Mouse (Mus musculus): ENCODE data around the gene Ciita. TPM values are rescaled to one million over a fixed set of nuclear protein-coding genes. Genes with fewer than 3 reads are reported as not detected.

The Ciita gene
- polyA plus RNA-seq, 1 experiment from 2014 or later = 0.14 TPM

DNA sequence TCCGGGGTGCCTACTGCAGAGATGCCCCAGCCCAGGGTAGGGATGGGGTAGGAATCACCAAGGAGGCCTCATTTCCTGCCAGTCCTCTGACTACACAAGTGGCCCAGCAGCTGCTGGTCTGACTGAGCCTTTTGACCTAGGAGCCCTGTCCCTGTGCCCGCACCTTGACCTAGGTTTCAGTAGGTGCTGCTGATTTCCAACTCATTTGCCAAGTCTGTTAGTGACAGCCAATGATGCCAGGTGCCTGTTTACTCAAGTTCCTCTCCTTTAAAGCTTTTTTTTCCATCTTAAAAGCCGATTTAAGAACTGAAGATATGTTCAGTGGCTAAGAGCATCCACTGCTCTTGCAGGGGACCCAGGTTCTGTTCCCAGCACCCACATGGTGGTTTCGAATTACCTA, 53.9 kb downstream of the Ciita start:
- no peak overlapping the region for H3K9ac ChIP-seq (ENCODE audit: low read length)
- H3K9me3 ChIP-seq (ENCODE audit: control insufficient read depth, low read length) = no peaks in the 10 kb centered on the region
- H3K36me3 ChIP-seq (ENCODE audit: control insufficient read depth, insufficient read depth, low read length) = no peaks in the 10 kb centered on the region
- no peaks in the 10 kb centered on the region for H3K4me1 ChIP-seq (ENCODE audit: control insufficient read depth, insufficient read depth, low read length)
- H3K4me2 ChIP-seq = no peak overlapping the region
- H3K27ac ChIP-seq (ENCODE audit: low read depth, low read length) = no peak overlapping the region
- ATAC-seq (ENCODE audit: low FRiP score) = no peak
- WGBS = 89% methylated on average over 4 of the region's 4 CpGs
- no peaks in the 10 kb centered on the region for H3K27me3 ChIP-seq (ENCODE audit: control insufficient read depth, insufficient read depth, low read length)
- DNase-seq (ENCODE audit: low spot score, missing footprints) = no peak
- H3K4me3 ChIP-seq (ENCODE audit: low read depth, low read length) = no peak overlapping the region

DNA sequence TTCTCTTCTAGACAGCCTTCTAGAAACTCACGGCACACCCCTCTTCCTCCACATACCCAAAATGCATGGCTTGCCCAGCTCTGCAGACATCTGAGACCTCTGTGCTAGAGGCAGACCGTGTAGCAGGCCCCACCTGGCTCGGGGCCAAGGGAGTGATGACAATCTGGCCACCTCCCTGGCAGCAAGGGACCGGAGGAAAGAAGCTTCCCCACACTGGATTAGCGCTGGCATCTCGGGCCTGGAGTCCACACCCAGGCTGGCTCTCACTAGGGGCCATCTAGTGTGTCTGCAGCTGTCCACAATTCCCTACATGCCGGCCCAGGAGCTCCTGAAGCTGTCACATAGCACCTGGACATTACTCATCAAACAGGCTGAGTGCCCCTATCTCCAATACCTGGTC, 54.7 kb downstream of the Ciita start:
- Histone ChIP-seq H3K27ac (ENCODE audit: low read depth, low read length) (no peak overlapping the region), H3K9ac (ENCODE audit: low read length) (no peak overlapping the region), H3K4me3 (ENCODE audit: low read depth, low read length) (no peak overlapping the region), H3K4me2 (no peak overlapping the region), H3K9me3 (ENCODE audit: control insufficient read depth, low read length) (no peaks in the 10 kb centered on the region), H3K27me3 (ENCODE audit: control insufficient read depth, insufficient read depth, low read length) (no peaks in the 10 kb centered on the region), H3K4me1 (ENCODE audit: control insufficient read depth, insufficient read depth, low read length) (peaks cover 3% of the 10 kb centered on the region; the same call in 1 of the 2 replicates), H3K36me3 (ENCODE audit: control insufficient read depth, insufficient read depth, low read length) (no peaks in the 10 kb centered on the region)
- DNase-seq (ENCODE audit: low spot score, missing footprints) = no peak
- 87% methylated on average over 7 of the region's 7 CpGs for WGBS
- no peak for ATAC-seq (ENCODE audit: low FRiP score)

DNA sequence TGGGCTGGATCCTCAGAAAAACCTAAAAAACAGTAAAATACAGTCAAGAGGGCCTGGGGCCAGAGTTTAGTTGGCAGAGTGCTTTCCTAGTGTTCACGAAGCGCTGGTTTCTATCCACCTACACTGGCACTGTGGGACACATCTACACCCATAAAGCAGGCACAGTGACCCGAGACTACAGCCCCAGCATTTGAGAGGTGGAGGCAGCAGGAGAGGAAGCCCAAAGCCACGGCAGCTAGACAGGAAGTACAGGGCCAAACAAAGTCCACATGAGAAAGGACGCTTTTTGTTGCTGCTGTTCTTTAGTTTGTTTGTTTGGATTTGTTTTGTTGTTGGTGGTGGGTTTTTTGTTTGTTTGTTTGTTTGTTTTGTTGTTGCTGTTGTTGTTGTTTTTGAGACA, 56.5 kb downstream of the Ciita start:
- no peaks in the 10 kb centered on the region for H3K9me3 ChIP-seq (ENCODE audit: control insufficient read depth, low read length)
- H3K27me3 ChIP-seq (ENCODE audit: control insufficient read depth, insufficient read depth, low read length) = no peaks in the 10 kb centered on the region
- ATAC-seq (ENCODE audit: low FRiP score) (no peak), DNase-seq (ENCODE audit: low spot score, missing footprints) (no peak)
- H3K4me3 ChIP-seq (ENCODE audit: low read depth, low read length) = no peak overlapping the region
- no peak overlapping the region for H3K9ac ChIP-seq (ENCODE audit: low read length)
- no peak overlapping the region for H3K27ac ChIP-seq (ENCODE audit: low read depth, low read length)
- no peaks in the 10 kb centered on the region for H3K36me3 ChIP-seq (ENCODE audit: control insufficient read depth, insufficient read depth, low read length)
- peaks cover 15% of the 10 kb centered on the region for H3K4me1 ChIP-seq (ENCODE audit: control insufficient read depth, insufficient read depth, low read length)
- H3K4me2 ChIP-seq = no peak overlapping the region
- WGBS = 72% methylated on average over 5 of the region's 5 CpGs

DNA sequence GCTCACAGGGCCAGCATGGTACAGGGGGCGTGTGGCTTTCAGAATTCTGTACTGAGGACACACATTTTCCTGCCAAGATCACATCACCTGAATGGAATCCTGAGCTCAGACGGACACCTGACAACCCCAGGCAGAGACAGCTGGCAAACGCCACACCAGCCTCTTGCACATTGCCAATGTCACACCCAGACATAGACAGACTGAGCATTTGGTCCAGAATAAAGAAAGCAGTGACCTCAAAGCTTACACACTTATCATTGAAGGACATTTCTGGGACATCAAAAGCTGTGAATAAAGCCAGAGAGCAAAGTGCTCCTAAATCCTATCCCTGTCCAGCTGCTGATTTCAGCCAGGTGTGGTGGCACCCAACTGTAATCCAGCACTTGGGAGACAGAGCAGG, 57.1 kb downstream of the Ciita start:
- no peak overlapping the region for H3K9ac ChIP-seq (ENCODE audit: low read length)
- 86% methylated on average over 3 of the region's 3 CpGs for WGBS
- no peak overlapping the region for H3K4me3 ChIP-seq (ENCODE audit: low read depth, low read length)
- no peak overlapping the region for H3K27ac ChIP-seq (ENCODE audit: low read depth, low read length)
- no peaks in the 10 kb centered on the region for H3K9me3 ChIP-seq (ENCODE audit: control insufficient read depth, low read length)
- no peaks in the 10 kb centered on the region for H3K36me3 ChIP-seq (ENCODE audit: control insufficient read depth, insufficient read depth, low read length)
- H3K4me2 ChIP-seq = no peak overlapping the region
- no peaks in the 10 kb centered on the region for H3K27me3 ChIP-seq (ENCODE audit: control insufficient read depth, insufficient read depth, low read length)
- DNase-seq (ENCODE audit: low spot score, missing footprints) = no peak
- H3K4me1 ChIP-seq (ENCODE audit: control insufficient read depth, insufficient read depth, low read length) = peaks cover 21% of the 10 kb centered on the region
- no peak for ATAC-seq (ENCODE audit: low FRiP score)

DNA sequence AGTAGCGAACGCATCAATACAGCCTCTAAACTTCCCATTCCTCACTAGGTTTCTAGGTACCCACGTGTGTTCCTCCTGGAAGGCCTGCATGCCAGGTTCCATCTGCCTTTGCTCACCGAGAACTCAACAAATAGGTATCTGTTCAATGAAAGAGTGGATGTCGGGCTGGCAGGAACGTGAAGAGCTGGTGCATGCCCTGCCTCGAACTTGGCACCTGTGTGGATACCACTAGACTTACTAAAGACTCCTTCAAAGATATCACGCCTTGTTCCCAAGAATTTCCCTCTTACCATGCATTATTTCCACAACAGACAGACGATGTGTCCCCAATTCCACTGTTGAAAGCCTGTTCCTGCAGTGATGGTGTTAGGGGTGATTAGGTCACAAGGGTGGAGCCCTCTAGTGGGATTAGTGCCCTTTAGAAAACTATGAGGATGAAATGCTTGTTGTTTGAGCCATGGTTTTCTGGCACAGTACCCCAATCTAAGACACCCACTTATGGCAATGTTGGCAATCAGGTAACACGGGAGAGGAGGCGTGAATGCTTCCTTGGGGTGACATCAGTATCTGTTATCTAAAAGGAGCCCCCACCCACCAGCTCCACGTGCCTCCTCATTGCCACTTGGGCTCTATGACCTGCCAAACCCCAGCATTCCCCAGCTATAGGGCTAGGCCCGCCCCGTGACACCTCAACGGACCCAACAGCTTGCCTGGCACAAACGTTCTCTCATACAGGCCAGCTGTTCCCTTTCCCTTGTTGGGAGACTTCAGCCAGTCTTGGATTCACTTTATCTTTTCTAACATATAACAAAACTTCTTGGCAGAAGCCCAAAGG, 61.1 kb downstream of the Ciita start:
- Histone ChIP-seq H3K27ac (ENCODE audit: low read depth, low read length) (no peak overlapping the region), H3K4me3 (ENCODE audit: low read depth, low read length) (peak overlapping the region; percentile 84), H3K9me3 (ENCODE audit: control insufficient read depth, low read length) (no peaks in the 10 kb centered on the region), H3K4me2 (peak overlapping the region; percentile 84), H3K27me3 (ENCODE audit: control insufficient read depth, insufficient read depth, low read length) (no peaks in the 10 kb centered on the region), H3K4me1 (ENCODE audit: control insufficient read depth, insufficient read depth, low read length) (peaks cover 23% of the 10 kb centered on the region), H3K36me3 (ENCODE audit: control insufficient read depth, insufficient read depth, low read length) (no peaks in the 10 kb centered on the region), H3K9ac (ENCODE audit: low read length) (peak overlapping the region; percentile 94)
- WGBS = 81% methylated on average over 16 of the region's 16 CpGs
- ATAC-seq (ENCODE audit: low FRiP score) (no peak), DNase-seq (ENCODE audit: low spot score, missing footprints) (no peak)

DNA sequence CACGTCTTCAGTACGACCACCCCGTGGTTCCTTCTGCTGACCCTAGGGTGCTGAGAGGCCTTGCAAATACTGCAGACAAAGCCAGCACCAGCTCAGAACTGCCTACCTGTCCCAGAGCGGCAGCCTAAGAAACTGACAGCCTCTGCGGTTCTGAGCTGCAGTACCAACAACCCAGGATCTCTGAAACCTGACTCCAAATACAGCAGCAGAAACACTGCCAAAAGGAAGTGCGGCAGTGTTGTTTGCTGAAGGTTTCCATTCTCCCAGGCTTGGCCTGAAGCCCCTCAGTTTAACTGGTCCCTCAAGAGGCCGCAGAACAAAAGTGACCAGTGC, 61.7 kb downstream of the Ciita start:
- H3K9ac ChIP-seq (ENCODE audit: low read length) = peak overlapping the region; percentile 94
- DNase-seq (ENCODE audit: low spot score, missing footprints) (no peak), ATAC-seq (ENCODE audit: low FRiP score) (no peak)
- peak overlapping the region; percentile 84 for H3K4me2 ChIP-seq
- no peaks in the 10 kb centered on the region for H3K36me3 ChIP-seq (ENCODE audit: control insufficient read depth, insufficient read depth, low read length)
- H3K4me3 ChIP-seq (ENCODE audit: low read depth, low read length) = peak overlapping the region; percentile 84
- H3K27ac ChIP-seq (ENCODE audit: low read depth, low read length) = no peak overlapping the region
- WGBS = 47% methylated on average over 7 of the region's 7 CpGs
- no peaks in the 10 kb centered on the region for H3K9me3 ChIP-seq (ENCODE audit: control insufficient read depth, low read length)
- peaks cover 28% of the 10 kb centered on the region for H3K4me1 ChIP-seq (ENCODE audit: control insufficient read depth, insufficient read depth, low read length)
- H3K27me3 ChIP-seq (ENCODE audit: control insufficient read depth, insufficient read depth, low read length) = no peaks in the 10 kb centered on the region

DNA sequence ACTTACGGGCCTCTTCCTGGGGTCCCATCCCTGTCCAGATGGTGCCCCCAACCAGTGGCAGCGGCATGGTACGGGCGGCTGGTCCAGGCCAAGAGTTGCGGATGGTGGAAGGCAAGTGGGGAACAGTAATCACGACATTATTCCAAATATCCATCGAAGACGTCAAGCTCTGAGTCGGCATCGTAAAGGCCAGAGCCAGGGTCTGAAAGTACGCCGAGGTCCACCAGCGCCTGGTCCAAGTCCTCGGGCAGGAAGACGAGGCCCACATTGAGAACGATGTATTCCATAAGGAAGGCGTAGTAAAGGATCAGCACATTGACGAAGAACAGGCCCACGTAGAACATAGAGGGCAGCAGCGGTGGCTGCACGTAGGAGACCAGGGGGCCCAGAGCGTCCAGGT, 62.4 kb downstream of the Ciita start:
- Histone ChIP-seq H3K4me2 (peak overlapping the region; percentile 84), H3K27me3 (ENCODE audit: control insufficient read depth, insufficient read depth, low read length) (no peaks in the 10 kb centered on the region), H3K36me3 (ENCODE audit: control insufficient read depth, insufficient read depth, low read length) (no peaks in the 10 kb centered on the region), H3K4me3 (ENCODE audit: low read depth, low read length) (peak overlapping the region; percentile 84), H3K9ac (ENCODE audit: low read length) (peak overlapping the region; percentile 94), H3K9me3 (ENCODE audit: control insufficient read depth, low read length) (no peaks in the 10 kb centered on the region), H3K4me1 (ENCODE audit: control insufficient read depth, insufficient read depth, low read length) (peaks cover 28% of the 10 kb centered on the region), H3K27ac (ENCODE audit: low read depth, low read length) (peak overlapping the region; percentile 73; the same call in 1 of the 2 replicates)
- no peak for ATAC-seq (ENCODE audit: low FRiP score)
- peak; percentile 93 for DNase-seq (ENCODE audit: low spot score, missing footprints)
- WGBS = 4% methylated on average over 22 of the region's 22 CpGs

DNA sequence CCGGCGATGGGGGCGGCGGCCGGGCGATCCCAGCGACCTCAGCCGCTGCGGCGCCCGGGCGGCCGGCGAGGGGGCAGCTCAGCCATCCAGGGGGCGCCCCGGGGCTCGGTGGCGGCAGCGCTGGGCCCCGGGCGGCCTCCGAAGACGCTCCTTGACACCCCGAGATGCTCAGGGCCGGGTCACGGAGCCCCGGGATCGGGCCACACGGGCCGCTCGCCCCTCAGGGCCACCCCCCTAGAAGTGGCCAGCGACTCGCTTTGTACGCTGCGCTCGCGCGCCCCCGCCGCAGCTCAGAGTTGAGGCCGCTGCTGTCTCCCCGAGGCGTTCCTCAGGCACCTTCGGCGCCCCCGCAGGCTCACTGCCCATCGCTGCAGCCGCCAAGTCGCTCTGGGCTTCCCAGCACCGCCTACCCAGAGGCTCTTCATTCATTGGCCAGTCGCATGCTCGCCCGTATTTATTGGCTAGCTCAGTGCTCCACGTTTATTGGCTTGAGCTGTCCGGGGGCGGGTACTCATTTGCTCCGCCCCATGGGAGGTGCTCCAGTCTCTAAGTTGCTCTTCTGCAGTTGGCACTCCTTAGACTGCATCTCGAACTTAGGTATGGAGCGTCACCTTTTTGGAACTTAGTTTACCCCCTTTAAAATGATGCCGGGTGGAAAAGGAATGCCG, 63.0 kb downstream of the Ciita start, which contains the start of gene Dexi:
Gene Dexi, minus strand, starts transcription at position 357 of the 668 bp plus-strand sequence.
- Histone ChIP-seq H3K27me3 (ENCODE audit: control insufficient read depth, insufficient read depth, low read length) (no peaks in the 10 kb centered on the region), H3K4me3 (ENCODE audit: low read depth, low read length) (peak within 1 kb of the TSS; percentile 84), H3K36me3 (ENCODE audit: control insufficient read depth, insufficient read depth, low read length) (no peaks in the 10 kb centered on the region), H3K9me3 (ENCODE audit: control insufficient read depth, low read length) (no peaks in the 10 kb centered on the region), H3K4me2 (peak within 1 kb of the TSS; percentile 84), H3K4me1 (ENCODE audit: control insufficient read depth, insufficient read depth, low read length) (peaks cover 28% of the 10 kb centered on the region), H3K9ac (ENCODE audit: low read length) (peak within 1 kb of the TSS; percentile 94), H3K27ac (ENCODE audit: low read depth, low read length) (peak within 1 kb of the TSS; percentile 73)
- DNase-seq (ENCODE audit: low spot score, missing footprints) (peak; percentile 97), ATAC-seq (ENCODE audit: low FRiP score) (peak; percentile 96)
- WGBS = under 1% methylated on average over 33 of the region's 61 CpGs

DNA sequence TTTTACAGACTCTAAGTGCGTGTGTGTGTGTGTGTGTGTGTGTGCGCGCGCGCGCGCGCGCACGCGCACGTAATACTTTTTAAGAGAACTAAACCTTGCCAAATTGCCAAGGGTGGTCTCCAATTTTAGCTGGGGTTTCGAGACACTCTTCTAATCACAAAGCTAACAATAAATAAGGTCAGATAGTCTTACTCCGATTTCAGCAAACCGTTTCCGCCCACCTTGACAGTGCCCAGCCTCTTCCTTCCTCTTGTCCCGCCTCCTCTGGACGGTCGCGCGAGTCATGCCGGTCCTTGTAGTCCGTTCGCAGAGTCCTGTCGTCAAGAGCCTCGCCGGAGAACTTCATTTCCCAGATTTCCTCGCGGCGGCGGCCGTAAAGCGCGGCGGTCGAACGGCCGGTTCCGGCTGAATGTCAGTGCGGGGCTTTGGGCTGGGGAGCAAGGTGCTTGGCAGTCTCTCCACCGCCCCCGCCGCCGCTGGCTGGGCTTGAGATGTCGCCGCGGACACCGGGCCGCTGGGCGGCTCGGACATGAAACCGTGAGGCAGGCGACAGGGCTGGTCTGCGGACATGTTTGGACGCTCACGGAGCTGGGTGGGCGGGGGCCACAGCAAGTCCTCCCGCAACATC, 65.2 kb downstream of the Ciita start, which contains the start of gene Clec16a:
Gene Clec16a, plus strand, starts transcription at position 345 of the 628 bp plus-strand sequence.
- peak within 1 kb of the TSS; percentile 80 for H3K4me3 ChIP-seq (ENCODE audit: low read depth, low read length)
- peaks cover 25% of the 10 kb centered on the region for H3K4me1 ChIP-seq (ENCODE audit: control insufficient read depth, insufficient read depth, low read length)
- H3K9ac ChIP-seq (ENCODE audit: low read length) = peak within 1 kb of the TSS; percentile 79
- no peaks in the 10 kb centered on the region for H3K36me3 ChIP-seq (ENCODE audit: control insufficient read depth, insufficient read depth, low read length)
- under 1% methylated on average over 58 of the region's 58 CpGs for WGBS
- ATAC-seq (ENCODE audit: low FRiP score) = peak; percentile 89
- peak within 1 kb of the TSS; percentile 46 for H3K4me2 ChIP-seq
- no peak within 1 kb of the TSS for H3K27ac ChIP-seq (ENCODE audit: low read depth, low read length)
- no peaks in the 10 kb centered on the region for H3K27me3 ChIP-seq (ENCODE audit: control insufficient read depth, insufficient read depth, low read length)
- no peaks in the 10 kb centered on the region for H3K9me3 ChIP-seq (ENCODE audit: control insufficient read depth, low read length)
- peak; percentile 100 for DNase-seq (ENCODE audit: low spot score, missing footprints)
